Mouse (Mus musculus) heart, adult 2 months (tissue): ENCODE results near the gene Klc1.

Source experiments
- CTCF ChIP-seq: fragments of 200-600 bp; IDR thresholded peaks from 2 replicates; pipeline ENCODE4 v1.8.1; 2022; ENCODE audit warnings: antibody characterized with exemption, mild to moderate bottlenecking, moderate library complexity
- POLR2A ChIP-seq: fragments of 200-500 bp; IDR thresholded peaks from 2 replicates; pipeline ENCODE4 v1.6.1; 2011; ENCODE audit warnings: mild to moderate bottlenecking, low read depth, low read length, control low read depth; ENCODE audit not compliant: insufficient read depth

- TF ChIP-seq CTCF (no peak), POLR2A (no peak)
Measured at GRCm38 (mm10) chr12:111747421-111747820, 11.2 kb upstream of the Klc1 start.
